Mouse (Mus musculus): ENCODE measurements around the gene Olfr1440.
A peak's percentile ranks its signal among the peaks of the same experiment; 100 is the strongest.

Gene Olfr1440

GRCm38 (mm10) chr19:12386979-12387378 is at the start of gene Olfr1440:
Gene Olfr1440 (plus strand): TSS chr19:12387279.
- no peak for DNase-seq (ENCODE audit: low spot score in 2 of 2)

- DNase-seq (ENCODE audit: low spot score in 2 of 2): no peak
Measured at GRCm38 (mm10) chr19:12373004-12373403, 14.1 kb upstream of the Olfr1440 start.

GRCm38 (mm10) chr19:12374465-12375025 is 12.5 kb upstream of the Olfr1440 start:
- peak in 1 of 2 experiments; percentile 5 for DNase-seq (ENCODE audit: low spot score in 2 of 2)

DNA sequence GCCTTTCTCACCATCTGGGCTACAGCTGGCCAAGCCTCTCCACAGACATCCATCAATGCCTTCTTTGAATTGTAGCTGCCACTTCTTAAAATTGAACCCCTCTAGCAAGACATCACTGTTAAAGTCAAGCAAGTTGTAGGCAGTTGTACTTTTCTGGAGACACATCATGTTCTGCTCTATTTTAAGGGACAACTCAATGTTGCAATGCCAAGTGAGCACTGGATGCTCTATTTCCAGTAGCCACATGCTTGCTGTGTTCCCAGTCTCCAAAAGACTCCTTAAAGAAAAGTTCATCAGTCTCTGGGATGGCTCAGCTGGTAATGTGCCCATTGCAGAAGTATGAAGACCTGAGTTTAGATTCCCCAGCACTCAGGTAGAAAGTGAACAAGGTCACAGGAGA is 26.7 kb downstream of the Olfr1440 start:
- DNase-seq (ENCODE audit: low spot score in 2 of 2): no peak

DNA sequence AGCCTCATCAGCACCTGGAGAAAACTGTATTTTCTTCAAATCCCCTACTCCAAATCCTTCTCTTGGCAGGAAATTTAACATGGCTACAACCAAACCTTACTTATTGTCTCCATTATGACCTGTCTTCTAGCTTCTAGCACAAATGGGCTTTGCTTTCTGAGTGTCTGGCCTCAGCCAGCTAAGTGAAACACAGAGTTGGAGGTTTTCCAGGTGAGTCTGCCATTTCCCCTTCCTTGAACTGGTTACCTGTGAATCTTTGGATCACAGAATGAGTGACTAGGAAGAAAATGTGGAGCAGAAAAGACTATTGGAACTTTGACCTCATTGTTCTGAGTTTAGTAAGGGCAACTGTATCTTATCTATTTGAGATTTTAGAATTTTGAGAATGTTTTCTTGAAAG is 30.3 kb downstream of the Olfr1440 start, which contains the start of gene Olfr1441:
TSS of gene Olfr1441 (plus strand) at position 73 of the 400 bp plus-strand sequence.
- DNase-seq (ENCODE audit: low spot score in 2 of 2): no peak

GRCm38 (mm10) chr19:12418312-12418711 is 31.2 kb downstream of the Olfr1440 start:
- no peak for DNase-seq (ENCODE audit: low spot score in 2 of 2)

DNA sequence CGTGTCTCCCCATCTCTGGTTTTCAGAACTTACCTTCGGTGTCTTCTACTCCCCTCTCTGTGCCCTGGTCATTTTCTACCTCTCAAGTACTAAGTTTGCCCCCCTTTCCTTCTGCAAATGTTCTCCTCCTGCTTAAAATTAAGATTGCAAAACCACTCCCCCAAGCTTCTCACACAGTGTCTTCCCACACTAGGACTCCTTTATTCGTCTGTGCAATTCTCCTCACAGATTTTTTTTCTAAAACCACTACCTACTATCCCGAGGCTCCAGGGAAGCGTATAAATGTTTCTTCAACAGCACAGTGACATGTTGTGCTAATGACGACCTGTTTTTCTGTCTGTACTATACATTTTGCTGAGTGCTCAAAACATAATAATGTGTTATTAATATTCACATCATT is 33.5 kb downstream of the Olfr1440 start:
- DNase-seq (ENCODE audit: low spot score in 2 of 2): no peak

- DNase-seq (ENCODE audit: low spot score in 2 of 2): no peak
Measured at GRCm38 (mm10) chr19:12421680-12422079, 34.6 kb downstream of the Olfr1440 start.

DNA sequence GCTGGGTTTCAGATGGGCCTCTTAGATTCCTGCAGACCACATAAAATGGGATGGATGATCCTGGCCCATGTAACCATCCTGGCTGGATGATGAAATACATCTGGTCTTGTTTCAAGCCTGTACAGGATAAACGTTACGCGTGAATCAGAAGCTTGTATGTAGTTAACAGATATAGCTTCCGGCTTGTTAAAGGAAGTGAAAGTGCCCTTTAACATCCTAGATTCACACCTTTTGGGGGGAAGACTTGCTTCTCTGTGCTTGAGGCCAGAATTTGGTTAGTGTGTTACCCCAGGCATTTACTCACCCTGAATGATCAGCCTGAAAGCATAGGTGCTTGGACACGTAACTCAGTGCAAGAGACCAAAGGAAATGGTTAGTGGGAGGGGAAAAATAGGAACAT is 40.0 kb downstream of the Olfr1440 start:
- DNase-seq (ENCODE audit: low spot score in 2 of 2): no peak

- DNase-seq (ENCODE audit: low spot score in 2 of 2): no peak
Measured at GRCm38 (mm10) chr19:12427605-12428004, 40.5 kb downstream of the Olfr1440 start, which contains the start of gene Pfpl. Gene Pfpl (plus strand): TSS chr19:12427905.

DNA sequence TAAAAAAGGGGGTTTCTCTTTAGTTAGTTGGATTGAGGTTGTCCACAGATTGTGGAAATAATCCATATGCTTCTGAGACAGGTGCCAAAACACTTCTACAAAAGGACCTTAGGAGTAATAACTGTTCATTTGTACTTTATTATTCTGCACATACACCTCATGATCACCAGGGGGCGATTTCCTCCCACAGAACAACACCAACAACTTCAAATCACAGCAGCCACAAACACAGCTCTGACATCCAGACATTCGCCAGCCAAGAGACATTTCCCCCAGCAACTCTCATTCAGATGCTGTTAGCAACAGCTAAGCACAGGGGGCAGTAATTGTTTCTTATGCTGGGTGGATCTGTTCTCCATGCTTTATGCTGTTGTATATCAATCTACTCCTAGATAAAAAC is 46.0 kb downstream of the Olfr1440 start:
- DNase-seq (ENCODE audit: low spot score in 2 of 2): no peak

GRCm38 (mm10) chr19:12435011-12435416 is 47.9 kb downstream of the Olfr1440 start:
- DNase-seq (ENCODE audit: low spot score in 2 of 2): no peak

DNA sequence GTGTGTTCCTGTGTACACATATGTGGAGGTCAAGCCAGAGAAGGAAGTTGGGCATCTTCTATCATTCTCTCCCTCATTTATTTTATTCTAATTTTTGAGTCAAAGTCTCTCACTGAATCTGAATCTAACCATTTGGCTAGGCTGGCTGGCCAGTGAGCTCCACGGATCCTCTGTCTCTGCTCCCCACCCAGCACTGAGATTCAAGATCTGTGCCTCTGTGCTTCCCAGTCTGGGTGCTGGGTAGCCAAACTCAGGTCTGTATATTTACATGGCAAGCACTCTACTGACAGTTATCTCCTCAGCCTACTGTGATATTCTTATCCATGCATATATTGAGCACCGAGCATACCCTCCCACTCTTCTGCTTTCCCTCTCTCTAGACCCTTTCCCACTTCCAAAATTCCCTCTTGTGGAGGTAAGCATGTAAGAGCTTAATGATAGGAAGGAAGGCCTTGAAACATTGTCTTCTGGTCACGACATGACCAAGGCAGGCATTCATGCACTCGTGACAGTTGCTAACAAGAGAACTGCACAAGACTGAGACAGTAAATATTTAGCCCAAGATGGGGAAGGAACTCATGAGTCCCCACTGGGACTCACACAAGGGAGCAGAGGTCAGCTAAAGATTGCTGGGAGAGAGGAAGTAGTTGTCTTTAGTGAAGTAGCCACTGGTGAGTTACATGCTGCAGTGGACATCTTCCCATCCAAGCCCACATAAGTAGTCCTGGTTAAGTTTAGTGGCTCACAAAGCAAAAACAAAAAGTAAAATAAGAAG is 48.9 kb downstream of the Olfr1440 start:
- no peak for DNase-seq (ENCODE audit: low spot score in 2 of 2)

- no peak for DNase-seq (ENCODE audit: low spot score in 2 of 2)
Measured at GRCm38 (mm10) chr19:12439581-12439980, 52.5 kb downstream of the Olfr1440 start.

DNA sequence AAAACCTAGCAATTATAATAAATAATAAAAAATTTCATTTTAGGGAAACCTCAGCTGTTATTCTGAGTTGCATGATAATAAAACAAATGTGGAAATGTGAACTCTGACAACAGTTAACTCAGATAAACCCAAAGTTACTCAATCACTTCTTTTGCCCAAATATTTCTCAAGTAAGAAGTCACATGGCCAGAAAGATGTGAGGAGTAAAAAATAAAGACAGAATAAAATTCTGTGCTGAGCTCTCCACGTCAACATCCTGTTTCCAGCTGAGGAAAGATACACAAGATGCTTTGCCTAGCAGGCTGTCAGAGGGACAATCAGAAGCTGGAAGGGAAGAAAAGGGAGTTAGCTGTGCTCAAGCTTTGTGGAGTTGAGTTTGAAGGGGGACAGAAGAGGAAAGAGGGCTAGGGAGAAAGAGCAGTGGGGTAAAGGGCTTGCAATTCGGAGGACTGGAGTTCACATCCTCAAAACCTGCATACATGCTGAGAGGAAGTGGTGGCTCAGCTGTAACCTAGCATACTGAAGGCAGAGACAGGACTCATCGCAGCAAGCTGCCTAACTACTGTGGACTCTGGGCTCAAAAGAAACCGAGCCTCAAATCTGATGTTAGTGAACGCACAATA is 53.1 kb downstream of the Olfr1440 start:
- DNase-seq (ENCODE audit: low spot score in 2 of 2): no peak

DNA sequence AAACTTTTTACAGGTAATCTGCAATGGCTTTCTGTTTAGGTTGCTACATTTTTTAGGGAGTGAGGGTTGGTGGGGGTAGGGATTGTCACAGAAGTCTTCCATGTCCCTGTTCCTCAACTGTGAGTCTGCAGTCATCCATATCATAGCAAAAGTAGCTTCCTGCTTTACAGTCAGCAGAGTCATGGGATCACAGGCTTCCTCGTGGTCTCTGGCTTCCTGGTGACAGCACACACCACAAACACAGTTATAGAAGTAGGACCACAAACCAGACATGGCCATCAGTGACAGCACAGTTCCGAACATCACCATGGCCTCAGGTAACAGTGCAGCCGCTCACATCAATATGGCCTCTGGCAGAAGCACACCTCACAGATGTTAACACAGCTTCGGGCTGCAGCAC is 55.5 kb downstream of the Olfr1440 start:
- no peak for DNase-seq (ENCODE audit: low spot score in 2 of 2)

DNA sequence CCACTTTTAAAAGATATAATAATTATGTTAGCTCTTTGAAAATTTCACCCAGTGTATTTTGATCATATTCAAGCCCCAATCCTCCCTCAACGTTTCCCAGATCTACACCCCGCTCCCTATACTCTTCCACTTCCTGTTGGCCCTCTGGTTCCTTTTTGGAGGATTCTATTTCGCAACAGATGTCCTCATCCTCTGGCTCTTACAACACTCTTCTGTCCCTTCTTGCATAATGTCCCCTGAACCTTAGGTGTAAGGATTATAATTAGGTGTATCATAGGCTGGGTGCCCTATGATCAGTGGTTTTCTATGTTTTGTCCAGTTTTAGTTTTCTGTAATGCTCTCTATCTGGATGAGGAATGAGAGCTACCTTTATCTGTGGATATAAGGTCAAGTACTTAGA is 57.9 kb downstream of the Olfr1440 start:
- no peak for DNase-seq (ENCODE audit: low spot score in 2 of 2)

Measured in frontal cortex, postnatal 10 days (tissue).